Mouse (Mus musculus) embryonic fibroblast, embryonic 13.5 days (primary cell): ENCODE measurements at regions not wholly inside any gene's neighbourhood (a gene's known extent, or its start where the extent isn't known, plus 50 kb on each side); places are given as distances from the start of the nearest gene placed in this dataset.
"Not testable (repeated sequence)": the region's sequence is repeated elsewhere in the genome, so short reads cannot be mapped to it uniquely, and the experiment has no call there.

Experiments
- H3K27ac ChIP-seq: 2 replicates; pipeline ENCODE4 v1.5.1; 2012; ENCODE audit warnings: low read length, control low read depth, inconsistent platforms; ENCODE audit not compliant: insufficient read depth
- H3K4me1 ChIP-seq: 2 replicates; pipeline ENCODE4 v1.6.1; 2011; ENCODE audit warnings: low read length; ENCODE audit not compliant: control insufficient read depth, insufficient read depth
- H3K4me3 ChIP-seq: 2 replicates; pipeline ENCODE4 v1.5.1; 2011; ENCODE audit warnings: mild to moderate bottlenecking, control low read depth, low read length; ENCODE audit not compliant: insufficient read depth
- CTCF ChIP-seq: IDR thresholded peaks from 2 replicates; pipeline ENCODE4 v1.5.1; 2011; ENCODE audit warnings: mild to moderate bottlenecking, control low read depth, low read length, moderate library complexity, borderline replicate concordance; ENCODE audit not compliant: insufficient read depth
- POLR2A ChIP-seq: IDR thresholded peaks from 2 replicates; pipeline ENCODE4 v1.6.1; 2011; ENCODE audit warnings: low read depth, mild to moderate bottlenecking, control low read depth, low read length, moderate library complexity

DNA sequence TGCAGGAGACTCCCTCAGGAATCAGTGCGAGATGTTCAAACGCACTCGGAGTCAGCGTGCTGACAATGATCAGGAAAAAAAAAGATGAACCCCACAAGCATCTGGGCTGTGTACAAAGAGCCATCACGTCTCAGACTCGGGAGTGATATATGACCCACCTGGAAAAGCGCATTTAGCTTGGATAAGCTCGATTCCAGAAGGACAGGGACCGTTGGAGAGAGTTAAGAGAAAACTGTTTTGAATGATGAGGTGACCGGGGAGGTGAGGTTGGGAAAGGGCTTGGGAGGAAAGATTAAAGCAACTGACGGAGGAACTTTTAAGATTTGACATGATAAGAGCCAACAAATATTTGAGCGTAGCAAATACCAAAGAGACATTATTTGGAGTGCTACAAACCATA is 64.7 kb upstream of the Adgrl2 start:
- Histone ChIP-seq H3K4me1 (peaks cover 4% of the 10 kb centered on the region; the same call in 1 of the 2 replicates), H3K4me3 (no peak overlapping the region), H3K27ac (no peak overlapping the region)
- TF ChIP-seq CTCF (no peak), POLR2A (no peak)

DNA sequence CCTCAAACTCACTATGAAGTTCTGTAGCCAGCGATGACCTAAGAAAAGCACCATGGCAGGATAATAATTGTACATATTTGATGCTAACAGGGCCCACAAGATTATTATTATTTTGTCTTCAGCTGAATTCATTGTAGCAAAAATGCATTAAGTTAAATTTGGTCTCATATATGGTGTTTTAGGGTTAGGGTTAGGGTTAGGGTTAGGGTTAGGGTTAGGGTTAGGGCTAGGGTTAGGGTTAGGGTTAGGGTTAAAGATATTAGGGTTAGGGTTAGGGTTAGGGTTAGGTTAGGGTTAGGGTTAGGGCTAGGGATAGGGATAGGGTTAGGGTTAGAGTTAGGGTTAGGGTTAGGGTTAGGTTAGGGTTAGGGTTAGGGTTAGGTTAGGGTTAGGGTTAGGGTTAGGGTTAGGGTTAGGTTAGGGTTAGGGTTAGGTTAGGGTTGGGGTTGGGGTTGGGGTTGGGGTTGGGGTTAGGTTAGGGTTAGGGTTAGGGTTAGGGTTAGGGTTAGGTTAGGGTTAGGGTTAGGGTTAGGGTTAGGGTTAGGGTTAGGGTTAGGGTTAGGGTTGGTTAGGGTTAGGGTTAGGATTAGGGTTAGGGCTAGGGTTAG is 62.0 kb upstream of the Adgrl2 start:
- H3K27ac ChIP-seq, H3K4me1 ChIP-seq, H3K4me3 ChIP-seq: not testable (repeated sequence)

DNA sequence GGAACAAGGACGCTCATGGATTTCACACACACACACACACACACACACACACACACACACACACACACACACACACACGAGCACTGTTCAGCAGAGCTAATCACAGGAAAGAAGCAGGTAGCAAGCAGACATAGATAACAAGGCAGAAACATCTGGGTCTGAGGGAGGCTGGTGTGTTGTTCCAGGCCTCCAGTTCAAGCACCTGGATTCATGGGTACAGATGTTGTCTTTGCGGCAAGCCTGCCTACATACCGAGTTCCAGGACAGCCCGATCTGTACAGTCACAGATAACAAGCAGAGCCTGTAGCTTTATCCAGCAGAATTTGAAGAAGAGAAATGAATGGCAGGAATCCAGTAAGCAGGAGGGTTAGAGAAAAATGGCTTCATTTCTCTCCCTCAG is 55.0 kb upstream of the Adgrl2 start:
- Histone ChIP-seq H3K4me1 (peaks cover 5% of the 10 kb centered on the region), H3K4me3 (no peak overlapping the region), H3K27ac (no peak overlapping the region)
- TF ChIP-seq POLR2A (no peak), CTCF (no peak)

DNA sequence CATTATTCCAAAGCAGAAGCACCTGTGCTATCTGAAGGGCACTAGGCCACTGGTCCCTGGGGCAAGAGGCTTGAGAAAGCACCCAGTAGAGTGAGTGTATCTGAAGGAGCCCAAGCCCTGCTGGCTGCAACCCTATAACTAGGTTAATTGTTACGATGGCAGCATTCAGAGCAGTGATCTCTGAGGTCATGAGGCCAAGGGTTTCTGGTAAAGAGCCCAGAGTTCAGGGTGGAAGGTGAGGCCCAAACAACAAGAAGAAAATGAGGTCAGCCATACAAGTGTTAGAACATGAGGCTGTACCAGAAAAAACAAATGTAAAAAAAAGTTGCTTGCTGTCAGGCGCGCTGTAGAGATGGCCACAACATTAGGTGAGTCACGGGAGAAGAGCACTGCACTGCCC is 53.5 kb upstream of the Adgrl2 start:
- TF ChIP-seq POLR2A (no peak), CTCF (no peak)
- Histone ChIP-seq H3K4me3 (no peak overlapping the region), H3K4me1 (peaks cover 7% of the 10 kb centered on the region), H3K27ac (no peak overlapping the region)

DNA sequence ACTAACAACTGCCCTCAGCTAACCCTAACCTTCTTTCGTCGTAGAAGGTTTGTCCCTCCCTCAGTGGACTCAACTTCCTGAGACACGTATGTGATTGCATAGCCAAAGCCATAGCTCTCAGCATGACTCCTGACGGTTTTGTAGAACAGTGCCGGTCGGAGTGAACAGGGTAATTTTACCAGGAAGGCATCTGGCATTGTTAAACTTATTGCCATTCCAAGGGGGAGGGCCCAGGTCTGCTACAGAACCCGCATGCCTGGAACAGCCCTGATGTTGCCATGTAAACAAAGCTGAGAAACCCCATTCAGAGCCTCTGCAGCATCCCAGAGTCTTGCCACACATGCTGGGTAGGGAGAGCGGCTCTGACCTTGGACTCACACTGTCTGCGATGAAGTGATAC is 52.2 kb upstream of the Adgrl2 start:
- TF ChIP-seq POLR2A (no peak), CTCF (no peak)
- Histone ChIP-seq H3K4me3 (no peak overlapping the region), H3K27ac (no peak overlapping the region), H3K4me1 (peaks cover 7% of the 10 kb centered on the region)

DNA sequence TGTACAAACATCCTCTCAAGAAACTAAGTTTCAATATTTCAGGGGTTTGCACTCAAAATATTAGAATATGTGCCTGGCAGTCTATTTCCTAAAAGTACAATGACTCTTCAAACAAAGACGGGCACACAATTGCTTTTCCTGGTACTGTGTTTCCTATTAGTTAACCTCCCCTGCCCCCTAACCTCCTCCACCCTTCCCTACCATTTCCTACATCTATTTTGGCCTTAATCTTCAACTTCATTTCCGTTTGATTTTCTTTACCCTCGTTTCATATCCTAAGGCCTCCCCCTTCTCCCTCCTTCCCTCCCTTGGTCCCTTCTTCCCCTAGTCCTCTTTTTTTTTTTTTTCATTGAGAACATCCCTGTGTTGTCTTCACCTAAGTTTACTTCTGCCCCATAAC is 50.8 kb upstream of the Adgrl2 start:
- H3K4me3 ChIP-seq = no peak overlapping the region
- no peak overlapping the region for H3K27ac ChIP-seq
- TF ChIP-seq POLR2A = no peak
- TF ChIP-seq CTCF = no peak
- H3K4me1 ChIP-seq = peaks cover 11% of the 10 kb centered on the region
